13 mouse cellular contexts compared by ENCODE assay signal in genomic region chr1:48031631-48032030, GRCm38 (mm10).
"Had no signal": no experiment of that assay in that cellular context is flagged by ENCODE, and none has a peak within 500 bp of the region (broad histone marks: within the 10 kb centered on the region; RNA-seq: fewer than 3 reads in every experiment).

No protein-coding gene starts in this region.

- ATAC-seq: liver, embryonic 12.5 days had no signal

- H3K27ac ChIP-seq: kidney, postnatal 0 days; limb, embryonic 15.5 days; liver, embryonic 12.5 days; lung, embryonic 15.5 days; neural tube, embryonic 13.5 days; stomach, postnatal 0 days had no signal

- H3K4me3 ChIP-seq: limb, embryonic 15.5 days; liver, embryonic 12.5 days; lung, embryonic 15.5 days; neural tube, embryonic 13.5 days had no signal

- H3K9me3 ChIP-seq: limb, embryonic 15.5 days; liver, embryonic 12.5 days; lung, embryonic 15.5 days; neural tube, embryonic 13.5 days had no signal

- H3K4me1 ChIP-seq: limb, embryonic 15.5 days; liver, embryonic 12.5 days; lung, embryonic 15.5 days; neural tube, embryonic 13.5 days had no signal

- H3K4me2 ChIP-seq: limb, embryonic 15.5 days; liver, embryonic 12.5 days; lung, embryonic 15.5 days; neural tube, embryonic 13.5 days had no signal

- H3K27me3 ChIP-seq: limb, embryonic 15.5 days; liver, embryonic 12.5 days; lung, embryonic 15.5 days; neural tube, embryonic 13.5 days had no signal

- H3K36me3 ChIP-seq: limb, embryonic 15.5 days; liver, embryonic 12.5 days; lung, embryonic 15.5 days; neural tube, embryonic 13.5 days had no signal

- H3K9ac ChIP-seq: limb, embryonic 15.5 days; liver, embryonic 12.5 days; lung, embryonic 15.5 days; neural tube, embryonic 13.5 days had no signal

- DNase-seq: kidney, adult 9 months; kidney, postnatal 36 days; layer of hippocampus, adult 9-11 months; layer of hippocampus, postnatal 36 days; retina, postnatal 1 day; right cerebral cortex, postnatal 14 days; thymus, postnatal 4 days had no signal
